Mouse (Mus musculus): ENCODE measurements around the gene Gm7073. TPM values are rescaled to one million over a fixed set of nuclear protein-coding genes. Genes with fewer than 3 reads are reported as not detected.

Gene Gm7073
- not detected in 2 replicates for polyA plus RNA-seq (2016; fragmentation: Nextera tagmentation; extraction: Ambion mirVana)

GRCm38 (mm10) chrX:60539149-60539548 is at the start of gene Gm7073:
Gm7073 (minus strand) TSS chrX:60539249.
- 0 out of 2 replicates have a peak, but pooled peaks cover 3% of the 10 kb centered on the region for H3K27me3 ChIP-seq (replicated peaks; ENCODE audit: low read depth, poor library complexity, severe bottlenecking)
- no peak for DNase-seq (ENCODE audit: low spot score)
- H3K4me3 ChIP-seq: no peak within 1 kb of the TSS
- H3K36me3 ChIP-seq (replicated peaks): no peaks in the 10 kb centered on the region
- no peak within 1 kb of the TSS for H3K27ac ChIP-seq (replicated peaks)
- 0 out of 2 replicates have a peak, but pooled peaks cover 2% of the 10 kb centered on the region for H3K4me1 ChIP-seq
- H3K9me3 ChIP-seq: no peaks in the 10 kb centered on the region

GRCm38 (mm10) chrX:60570539-60570938 is 31.5 kb upstream of the Gm7073 start:
- no peaks in the 10 kb centered on the region for H3K9me3 ChIP-seq
- H3K27ac ChIP-seq (replicated peaks): no peak overlapping the region
- DNase-seq (ENCODE audit: low spot score): no peak
- H3K36me3 ChIP-seq (replicated peaks): no peaks in the 10 kb centered on the region
- H3K4me1 ChIP-seq: no peaks in the 10 kb centered on the region
- no peak overlapping the region for H3K4me3 ChIP-seq
- 37% methylated on average over 1 of the region's 1 CpGs for WGBS
- no peaks in the 10 kb centered on the region for H3K27me3 ChIP-seq (replicated peaks; ENCODE audit: low read depth, poor library complexity, severe bottlenecking)

GRCm38 (mm10) chrX:60569047-60569446 is 30.0 kb upstream of the Gm7073 start:
- Histone ChIP-seq H3K4me3 (no peak overlapping the region), H3K27me3 (replicated peaks; ENCODE audit: low read depth, poor library complexity, severe bottlenecking) (no peaks in the 10 kb centered on the region), H3K9me3 (no peaks in the 10 kb centered on the region), H3K4me1 (no peaks in the 10 kb centered on the region), H3K27ac (replicated peaks) (no peak overlapping the region), H3K36me3 (replicated peaks) (no peaks in the 10 kb centered on the region)
- no peak for DNase-seq (ENCODE audit: low spot score)

GRCm38 (mm10) chrX:60555242-60555641 is 16.2 kb upstream of the Gm7073 start:
- H3K27ac ChIP-seq (replicated peaks): no peak overlapping the region
- DNase-seq (ENCODE audit: low spot score): peak; percentile 11
- 39% methylated on average over 4 of the region's 4 CpGs for WGBS

GRCm38 (mm10) chrX:60547444-60548304 is 8.6 kb upstream of the Gm7073 start:
- Histone ChIP-seq H3K4me1 (0 out of 2 replicates have a peak, but pooled peaks cover 5% of the 10 kb centered on the region), H3K36me3 (replicated peaks) (no peaks in the 10 kb centered on the region), H3K27me3 (replicated peaks; ENCODE audit: low read depth, poor library complexity, severe bottlenecking) (peaks cover 22% of the 10 kb centered on the region; the same call in 1 of the 2 replicates), H3K9me3 (0 out of 2 replicates have a peak, but pooled peaks cover 2% of the 10 kb centered on the region), H3K27ac (replicated peaks) (peak overlapping the region; percentile 89), H3K4me3 (peak overlapping the region; percentile 64)
- peak; percentile 67 for DNase-seq (ENCODE audit: low spot score)
- 39% methylated on average over 101 of the region's 113 CpGs for whole genome bisulfite sequencing

More at GRCm38 (mm10) chrX:60555242-60555641, 16.2 kb upstream of the Gm7073 start:
- Histone ChIP-seq H3K4me1 (no peaks in the 10 kb centered on the region), H3K27me3 (replicated peaks; ENCODE audit: low read depth, poor library complexity, severe bottlenecking) (no peaks in the 10 kb centered on the region), H3K4me3 (no peak overlapping the region), H3K9me3 (0 out of 2 replicates have a peak, but pooled peaks cover 2% of the 10 kb centered on the region), H3K36me3 (replicated peaks) (no peaks in the 10 kb centered on the region)

GRCm38 (mm10) chrX:60547098-60547443 is 8.0 kb upstream of the Gm7073 start:
- 22% methylated on average over 16 of the region's 16 CpGs for WGBS
- H3K4me1 ChIP-seq: 0 out of 2 replicates have a peak, but pooled peaks cover 5% of the 10 kb centered on the region
- peak overlapping the region; percentile 89 for H3K27ac ChIP-seq (replicated peaks)

GRCm38 (mm10) chrX:60545906-60546305 is 6.9 kb upstream of the Gm7073 start:
- no peaks in the 10 kb centered on the region for H3K36me3 ChIP-seq (replicated peaks)
- H3K27me3 ChIP-seq (replicated peaks; ENCODE audit: low read depth, poor library complexity, severe bottlenecking): peaks cover 22% of the 10 kb centered on the region; the same call in 1 of the 2 replicates
- no peak for DNase-seq (ENCODE audit: low spot score)
- 0 out of 2 replicates have a peak, but pooled peaks cover 2% of the 10 kb centered on the region for H3K9me3 ChIP-seq
- WGBS: 24% methylated on average over 3 of the region's 3 CpGs
- H3K27ac ChIP-seq (replicated peaks): no peak overlapping the region
- H3K4me3 ChIP-seq: no peak overlapping the region
- 0 out of 2 replicates have a peak, but pooled peaks cover 5% of the 10 kb centered on the region for H3K4me1 ChIP-seq

More at GRCm38 (mm10) chrX:60547098-60547443, 8.0 kb upstream of the Gm7073 start:
- Histone ChIP-seq H3K27me3 (replicated peaks; ENCODE audit: low read depth, poor library complexity, severe bottlenecking) (peaks cover 22% of the 10 kb centered on the region; the same call in 1 of the 2 replicates), H3K36me3 (replicated peaks) (no peaks in the 10 kb centered on the region), H3K9me3 (0 out of 2 replicates have a peak, but pooled peaks cover 2% of the 10 kb centered on the region), H3K4me3 (peak overlapping the region; percentile 64)
- no peak for DNase-seq (ENCODE audit: low spot score)

- no peak for DNase-seq (ENCODE audit: low spot score)
- 12% methylated on average over 1 of the region's 1 CpGs for WGBS
- Histone ChIP-seq H3K36me3 (replicated peaks) (no peaks in the 10 kb centered on the region), H3K4me3 (no peak overlapping the region), H3K4me1 (0 out of 2 replicates have a peak, but pooled peaks cover 5% of the 10 kb centered on the region), H3K27ac (replicated peaks) (no peak overlapping the region), H3K9me3 (no peaks in the 10 kb centered on the region), H3K27me3 (replicated peaks; ENCODE audit: low read depth, poor library complexity, severe bottlenecking) (peaks cover 22% of the 10 kb centered on the region; the same call in 1 of the 2 replicates)
Observed at GRCm38 (mm10) chrX:60545444-60545843, 6.4 kb upstream of the Gm7073 start.

GRCm38 (mm10) chrX:60544098-60544497 is 5.0 kb upstream of the Gm7073 start:
- Histone ChIP-seq H3K4me3 (no peak overlapping the region), H3K9me3 (no peaks in the 10 kb centered on the region), H3K27ac (replicated peaks) (no peak overlapping the region), H3K27me3 (replicated peaks; ENCODE audit: low read depth, poor library complexity, severe bottlenecking) (peaks cover 20% of the 10 kb centered on the region; the same call in 1 of the 2 replicates), H3K36me3 (replicated peaks) (no peaks in the 10 kb centered on the region), H3K4me1 (0 out of 2 replicates have a peak, but pooled peaks cover 5% of the 10 kb centered on the region)
- WGBS: 39% methylated on average over 4 of the region's 4 CpGs
- DNase-seq (ENCODE audit: low spot score): peak; percentile 8

GRCm38 (mm10) chrX:60542901-60543300 is 3.9 kb upstream of the Gm7073 start:
- H3K4me3 ChIP-seq: no peak overlapping the region
- H3K27me3 ChIP-seq (replicated peaks; ENCODE audit: low read depth, poor library complexity, severe bottlenecking): 0 out of 2 replicates have a peak, but pooled peaks cover 11% of the 10 kb centered on the region
- H3K36me3 ChIP-seq (replicated peaks): no peaks in the 10 kb centered on the region
- no peaks in the 10 kb centered on the region for H3K9me3 ChIP-seq
- WGBS: 59% methylated on average over 1 of the region's 1 CpGs
- no peak overlapping the region for H3K27ac ChIP-seq (replicated peaks)
- no peak for DNase-seq (ENCODE audit: low spot score)
- 0 out of 2 replicates have a peak, but pooled peaks cover 2% of the 10 kb centered on the region for H3K4me1 ChIP-seq

- Histone ChIP-seq H3K4me3 (no peak overlapping the region), H3K36me3 (replicated peaks) (no peaks in the 10 kb centered on the region), H3K9me3 (no peaks in the 10 kb centered on the region), H3K4me1 (no peaks in the 10 kb centered on the region), H3K27ac (replicated peaks) (no peak overlapping the region), H3K27me3 (replicated peaks; ENCODE audit: low read depth, poor library complexity, severe bottlenecking) (no peaks in the 10 kb centered on the region)
- peak; percentile 45 for DNase-seq (ENCODE audit: low spot score)
Observed at GRCm38 (mm10) chrX:60503995-60504394, 35.1 kb downstream of the Gm7073 start.

- H3K9me3 ChIP-seq: no peaks in the 10 kb centered on the region
Observed at GRCm38 (mm10) chrX:60497750-60498149, 41.3 kb downstream of the Gm7073 start.

GRCm38 (mm10) chrX:60495308-60495707 is 43.7 kb downstream of the Gm7073 start:
- no peaks in the 10 kb centered on the region for H3K9me3 ChIP-seq
- H3K27ac ChIP-seq (replicated peaks): no peak overlapping the region
- DNase-seq (ENCODE audit: low spot score): no peak
- no peaks in the 10 kb centered on the region for H3K36me3 ChIP-seq (replicated peaks)
- no peaks in the 10 kb centered on the region for H3K27me3 ChIP-seq (replicated peaks; ENCODE audit: low read depth, poor library complexity, severe bottlenecking)
- no peak overlapping the region for H3K4me3 ChIP-seq
- H3K4me1 ChIP-seq: no peaks in the 10 kb centered on the region

More at GRCm38 (mm10) chrX:60497750-60498149, 41.3 kb downstream of the Gm7073 start:
- H3K4me1 ChIP-seq: no peaks in the 10 kb centered on the region
- no peak overlapping the region for H3K27ac ChIP-seq (replicated peaks)
- no peaks in the 10 kb centered on the region for H3K27me3 ChIP-seq (replicated peaks; ENCODE audit: low read depth, poor library complexity, severe bottlenecking)
- H3K4me3 ChIP-seq: no peak overlapping the region
- H3K36me3 ChIP-seq (replicated peaks): no peaks in the 10 kb centered on the region
- DNase-seq (ENCODE audit: low spot score): no peak
- WGBS: 63% methylated on average over 1 of the region's 1 CpGs
